Mouse (Mus musculus) limb, embryonic 11.5 days (tissue): ENCODE measurements around the gene 4930519G04Rik. TPM values are rescaled to one million over a fixed set of nuclear protein-coding genes. Genes with fewer than 3 reads are reported as not detected.

Experiments used
- microRNA-seq: library from miRNA; unstranded; fragments of <30 nt; microRNA quantifications from one replicate; pipeline ENCODE4, GENCODE M21; 2016
- polyA plus RNA-seq: library from polyadenylated mRNA; unstranded; fragments of >200 nt; fragmentation: Nextera tagmentation; extraction: Ambion mirVana; gene quantifications from 2 replicates; pipeline ENCODE4 v1.2.1, GENCODE M21; 2014

The 4930519G04Rik gene
- polyA plus RNA-seq, 1 experiment from 2014 or later = not detected

Small RNA genes within 50 kb of the gene (microRNA-seq; reads per million reads assigned to microRNA genes)
- 23.5 reads per million, percentile 30 among the genes with 10 or more reads in this experiment for gene Mir6240

Other genes with a start within 250 kb of the 4930519G04Rik start
- gene Trpv4, start 195.2 kb upstream of the 4930519G04Rik start, polyA plus RNA-seq = 0.53 and 0.55 TPM in 2 replicates
- gene Gltp, start 162.7 kb upstream of the 4930519G04Rik start, polyA plus RNA-seq = 69.0 and 73.9 TPM in 2 replicates
- gene Tchp, start 145.9 kb upstream of the 4930519G04Rik start, polyA plus RNA-seq = 14.5 and 16.1 TPM in 2 replicates
- gene Ankrd13a, start 79.0 kb upstream of the 4930519G04Rik start, polyA plus RNA-seq = 49.4 and 54.2 TPM in 2 replicates
- 35.2 and 39.1 TPM in 2 replicates for gene Git2, start 78.1 kb upstream of the 4930519G04Rik start, polyA plus RNA-seq
- gene 1500011B03Rik, start 30.2 kb upstream of the 4930519G04Rik start, polyA plus RNA-seq = 91.5 and 93.4 TPM in 2 replicates
- gene Gm9936, start 5.0 kb downstream of the 4930519G04Rik start, polyA plus RNA-seq = 0.07 TPM in 1 of 2 replicates, not detected in the other
- gene Oasl2, start 43.3 kb downstream of the 4930519G04Rik start, polyA plus RNA-seq = 1.6 and 1.8 TPM in 2 replicates
- gene Oasl1, start 69.6 kb downstream of the 4930519G04Rik start, polyA plus RNA-seq = 0.54 and 0.59 TPM in 2 replicates
- 55.2 and 56.8 TPM in 2 replicates for gene 2210016L21Rik, start 88.5 kb downstream of the 4930519G04Rik start, polyA plus RNA-seq
- gene Hnf1a, start 117.4 kb downstream of the 4930519G04Rik start, polyA plus RNA-seq = not detected in 2 replicates
- gene Sppl3, start 157.5 kb downstream of the 4930519G04Rik start, polyA plus RNA-seq = 30.9 and 43.5 TPM in 2 replicates
- 36.5 and 39.5 TPM in 2 replicates for gene Gm10401, start 244.6 kb downstream of the 4930519G04Rik start, polyA plus RNA-seq